Mouse (Mus musculus) heart, embryonic 11.5 days (tissue): ENCODE results near the gene Psmd13. TPM values are rescaled to one million over a fixed set of nuclear protein-coding genes. Genes with fewer than 3 reads are reported as not detected.

Source experiments
- ATAC-seq: fragments of 200-750 bp; cut with Nextera tagmentation; replicated peaks from 2 replicates; pipeline ENCODE4 v1.8.0; 2017; ENCODE audit warnings: moderate library complexity; ENCODE audit not compliant: insufficient number of reproducible peaks, low FRiP score, low TSS enrichment
- H3K27ac ChIP-seq: fragments of 300-500 bp; sonication (generic); 2 replicates; pipeline ENCODE4 v1.5.1; 2014; ENCODE audit warnings: mild to moderate bottlenecking, low read depth, low read length
- H3K27me3 ChIP-seq: fragments of 300-500 bp; sonication (generic); 2 replicates; pipeline ENCODE4 v1.6.1; 2014; ENCODE audit warnings: mild to moderate bottlenecking, low read length, mixed read lengths; ENCODE audit not compliant: control insufficient read depth, insufficient read depth
- H3K36me3 ChIP-seq: fragments of 300-500 bp; sonication (generic); 2 replicates; pipeline ENCODE4 v1.6.1; 2014; ENCODE audit warnings: mild to moderate bottlenecking, low read length, moderate library complexity, mixed read lengths; ENCODE audit not compliant: control insufficient read depth, insufficient read depth
- H3K4me1 ChIP-seq: fragments of 300-500 bp; sonication (generic); 2 replicates; pipeline ENCODE4 v1.6.1; 2014; ENCODE audit warnings: low read length; ENCODE audit not compliant: control insufficient read depth, insufficient read depth
- H3K4me2 ChIP-seq: fragments of 300-500 bp; sonication (generic); 2 replicates; pipeline ENCODE4 v1.6.1; 2014; ENCODE audit warnings: mild to moderate bottlenecking, moderate library complexity
- H3K4me3 ChIP-seq: fragments of 300-500 bp; sonication (generic); 2 replicates; pipeline ENCODE4 v1.5.1; 2014; ENCODE audit warnings: low read depth, low read length
- H3K9ac ChIP-seq: fragments of 300-500 bp; sonication (generic); 2 replicates; pipeline ENCODE4 v1.6.1; 2014; ENCODE audit warnings: mild to moderate bottlenecking, low read depth, low read length, moderate library complexity
- H3K9me3 ChIP-seq: fragments of 300-500 bp; sonication (generic); replicated peaks from 2 replicates; pipeline ENCODE4 v1.6.1; 2016; ENCODE audit warnings: low read length; ENCODE audit not compliant: control insufficient read depth
- WGBS: fragments of 180-500 bp; shearing (Covaris S2); extraction: QIAGEN DNeasy Blood & Tissue Kit; methylation state at CpG from one replicate; pipeline ENCODE4 v1.1.7; 2014; ENCODE audit not compliant: insufficient replicate concordance; 5-methylcytosine and 5-hydroxymethylcytosine counted together
- polyA plus RNA-seq: library from polyadenylated mRNA; unstranded; fragments of >200 nt; fragmentation: Nextera tagmentation; extraction: Ambion mirVana; gene quantifications from 2 replicates; pipeline ENCODE4 v1.2.1, GENCODE M21; 2014

Gene Psmd13
- polyA plus RNA-seq, 1 experiment from 2014 or later, result 139 TPM

GRCm38 (mm10) chr7:140920418-140921029 is 38.8 kb downstream of the Psmd13 start, which contains the start of gene Nlrp6:
TSS of gene Nlrp6 (plus strand) at chr7:140920902.
- Histone ChIP-seq H3K36me3 (no peaks in the 10 kb centered on the region), H3K27ac (no peak within 1 kb of the TSS), H3K9ac (no peak within 1 kb of the TSS), H3K4me3 (no peak within 1 kb of the TSS), H3K4me2 (no peak within 1 kb of the TSS), H3K9me3 (no peaks in the 10 kb centered on the region), H3K4me1 (peaks cover 7% of the 10 kb centered on the region; the same call in 1 of the 2 replicates), H3K27me3 (peaks cover 76% of the 10 kb centered on the region)
- WGBS, result 73% methylated on average over 8 of the region's 8 CpGs
- no peak for ATAC-seq

DNA sequence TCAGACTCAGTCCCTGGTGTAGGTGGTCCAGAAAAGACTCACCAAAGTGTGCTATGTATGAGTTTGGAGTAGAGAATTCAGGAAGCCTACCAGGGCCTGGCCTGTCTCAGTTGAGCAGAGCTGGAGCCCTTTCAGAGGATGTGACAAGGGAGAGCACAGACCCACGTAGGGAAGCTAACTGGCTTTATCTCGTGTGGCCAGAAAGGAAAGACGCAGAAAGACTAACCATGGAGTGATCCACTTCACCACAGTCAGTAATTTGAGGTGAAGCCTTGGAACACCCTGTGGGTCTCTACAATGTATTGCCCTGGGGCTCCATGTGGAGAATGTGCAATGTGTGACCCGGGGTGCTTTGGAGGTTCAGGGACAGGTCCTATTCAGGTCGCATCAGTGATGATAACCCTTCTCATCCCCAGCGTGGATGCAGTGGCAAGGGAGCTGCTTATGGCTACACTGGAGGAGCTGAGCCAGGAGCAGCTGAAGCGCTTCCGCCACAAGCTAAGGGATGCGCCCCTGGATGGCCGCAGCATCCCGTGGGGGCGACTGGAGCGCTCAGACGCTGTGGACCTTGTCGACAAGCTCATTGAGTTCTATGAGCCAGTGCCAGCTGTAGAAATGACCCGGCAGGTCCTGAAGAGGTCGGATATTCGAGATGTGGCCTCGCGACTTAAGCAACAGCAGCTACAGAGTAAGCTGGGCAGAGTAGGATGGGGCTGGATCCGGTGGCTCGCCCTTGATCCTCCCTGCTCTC is 39.6 kb downstream of the Psmd13 start:
- WGBS, result 23% methylated on average over 22 of the region's 22 CpGs
- Histone ChIP-seq H3K36me3 (no peaks in the 10 kb centered on the region), H3K27me3 (peaks cover 80% of the 10 kb centered on the region), H3K4me3 (no peak overlapping the region), H3K27ac (no peak overlapping the region), H3K9me3 (no peaks in the 10 kb centered on the region), H3K4me2 (no peak overlapping the region), H3K4me1 (peaks cover 7% of the 10 kb centered on the region; the same call in 1 of the 2 replicates), H3K9ac (no peak overlapping the region)
- ATAC-seq, result no peak

DNA sequence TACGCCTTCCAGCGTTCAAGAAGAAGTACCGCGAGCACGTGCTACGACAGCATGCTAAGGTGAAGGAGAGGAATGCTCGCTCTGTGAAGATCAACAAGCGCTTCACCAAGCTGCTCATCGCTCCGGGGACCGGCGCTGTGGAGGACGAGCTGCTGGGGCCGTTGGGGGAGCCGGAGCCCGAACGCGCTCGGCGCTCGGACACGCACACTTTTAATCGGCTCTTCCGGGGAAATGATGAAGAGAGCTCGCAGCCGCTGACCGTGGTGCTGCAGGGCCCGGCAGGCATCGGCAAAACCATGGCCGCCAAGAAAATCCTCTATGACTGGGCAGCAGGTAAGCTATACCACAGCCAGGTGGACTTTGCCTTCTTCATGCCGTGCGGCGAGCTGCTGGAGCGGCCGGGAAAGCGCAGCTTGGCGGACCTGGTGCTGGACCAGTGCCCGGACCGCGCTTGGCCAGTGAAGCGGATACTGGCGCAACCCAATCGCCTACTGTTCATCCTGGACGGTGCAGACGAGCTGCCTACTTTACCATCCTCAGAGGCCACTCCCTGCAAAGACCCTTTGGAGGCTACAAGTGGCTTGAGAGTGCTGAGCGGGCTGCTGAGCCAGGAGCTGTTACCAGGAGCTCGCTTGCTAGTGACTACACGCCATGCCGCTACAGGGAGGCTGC is 40.8 kb downstream of the Psmd13 start:
- peaks cover 78% of the 10 kb centered on the region for H3K27me3 ChIP-seq
- peaks cover 7% of the 10 kb centered on the region; the same call in 1 of the 2 replicates for H3K4me1 ChIP-seq
- no peak for ATAC-seq
- H3K4me2 ChIP-seq, result peak overlapping the region; percentile 62
- H3K27ac ChIP-seq, result no peak overlapping the region
- no peak overlapping the region for H3K9ac ChIP-seq
- H3K36me3 ChIP-seq, result no peaks in the 10 kb centered on the region
- H3K9me3 ChIP-seq, result no peaks in the 10 kb centered on the region
- WGBS, result under 1% methylated on average over 49 of the region's 49 CpGs
- H3K4me3 ChIP-seq, result peak overlapping the region; percentile 35

GRCm38 (mm10) chr7:140923070-140923775 is 41.5 kb downstream of the Psmd13 start:
- Histone ChIP-seq H3K4me3 (peak overlapping the region; percentile 35; the same call in 1 of the 2 replicates), H3K9me3 (no peaks in the 10 kb centered on the region), H3K4me2 (peak overlapping the region; percentile 62), H3K27me3 (peaks cover 79% of the 10 kb centered on the region), H3K4me1 (peaks cover 7% of the 10 kb centered on the region; the same call in 1 of the 2 replicates), H3K36me3 (no peaks in the 10 kb centered on the region), H3K9ac (no peak overlapping the region), H3K27ac (no peak overlapping the region)
- 22% methylated on average over 30 of the region's 30 CpGs for WGBS
- no peak for ATAC-seq

- H3K36me3 ChIP-seq, result no peaks in the 10 kb centered on the region
- H3K9me3 ChIP-seq, result no peaks in the 10 kb centered on the region
- H3K9ac ChIP-seq, result no peak overlapping the region
- peaks cover 43% of the 10 kb centered on the region for H3K27me3 ChIP-seq
- H3K27ac ChIP-seq, result no peak overlapping the region
- H3K4me3 ChIP-seq, result no peak overlapping the region
- 83% methylated on average over 6 of the region's 6 CpGs for WGBS
- no peak for ATAC-seq
- no peak overlapping the region for H3K4me2 ChIP-seq
- H3K4me1 ChIP-seq, result peaks cover 3% of the 10 kb centered on the region; the same call in 1 of the 2 replicates
These were observed 45.4 kb downstream of the Psmd13 start for GRCm38 (mm10) chr7:140927181-140927580.

- no peak for ATAC-seq
- 46% methylated on average over 3 of the region's 3 CpGs for WGBS
- no peaks in the 10 kb centered on the region for H3K9me3 ChIP-seq
- no peak overlapping the region for H3K4me2 ChIP-seq
- no peak overlapping the region for H3K4me3 ChIP-seq
- peaks cover 7% of the 10 kb centered on the region; the same call in 1 of the 2 replicates for H3K27me3 ChIP-seq
- H3K4me1 ChIP-seq, result no peaks in the 10 kb centered on the region; the same call in 1 of the 2 replicates
- no peak overlapping the region for H3K9ac ChIP-seq
- H3K27ac ChIP-seq, result no peak overlapping the region
- H3K36me3 ChIP-seq, result no peaks in the 10 kb centered on the region
These were observed 56.7 kb downstream of the Psmd13 start for GRCm38 (mm10) chr7:140938436-140938835.

GRCm38 (mm10) chr7:140938896-140939295 is 57.1 kb downstream of the Psmd13 start:
- H3K4me2 ChIP-seq, result no peak overlapping the region
- H3K4me3 ChIP-seq, result no peak overlapping the region
- 27% methylated on average over 2 of the region's 2 CpGs for WGBS
- no peaks in the 10 kb centered on the region for H3K9me3 ChIP-seq
- ATAC-seq, result no peak
- H3K9ac ChIP-seq, result no peak overlapping the region
- no peaks in the 10 kb centered on the region; the same call in 1 of the 2 replicates for H3K4me1 ChIP-seq
- no peaks in the 10 kb centered on the region for H3K36me3 ChIP-seq
- H3K27ac ChIP-seq, result no peak overlapping the region
- H3K27me3 ChIP-seq, result peaks cover 7% of the 10 kb centered on the region; the same call in 1 of the 2 replicates

DNA sequence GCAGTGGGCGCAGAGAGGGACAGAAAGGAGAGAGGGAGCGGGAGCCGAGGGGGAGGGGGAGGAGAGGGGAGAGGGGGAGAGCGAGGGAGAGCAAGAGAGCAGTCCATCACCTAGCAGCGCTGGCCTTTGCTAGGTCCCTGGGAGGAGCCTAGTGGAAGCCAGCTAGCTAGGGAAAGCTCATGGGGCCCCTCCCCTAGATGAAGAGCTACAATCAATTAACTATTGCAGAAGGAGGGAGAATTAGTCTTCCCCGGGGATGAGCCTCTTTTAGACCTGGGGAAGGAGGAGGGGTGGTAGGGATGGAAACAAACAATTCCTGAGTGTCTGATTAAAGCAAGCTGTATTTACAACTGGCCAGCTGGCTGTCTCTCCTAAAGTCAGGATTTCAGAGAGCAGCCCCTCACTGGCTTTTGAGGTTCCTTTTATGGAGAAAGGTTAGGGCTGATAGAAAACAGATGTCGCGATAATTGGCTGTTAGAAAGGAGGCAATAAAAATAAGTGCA is 58.0 kb downstream of the Psmd13 start:
- ATAC-seq, result 0 out of 2 replicates have a peak, but pooled peaks have one; percentile 22
- H3K9ac ChIP-seq, result no peak overlapping the region
- H3K4me2 ChIP-seq, result no peak overlapping the region
- H3K27me3 ChIP-seq, result peaks cover 7% of the 10 kb centered on the region; the same call in 1 of the 2 replicates
- no peaks in the 10 kb centered on the region for H3K36me3 ChIP-seq
- WGBS, result 15% methylated on average over 8 of the region's 8 CpGs
- no peaks in the 10 kb centered on the region; the same call in 1 of the 2 replicates for H3K4me1 ChIP-seq
- no peaks in the 10 kb centered on the region for H3K9me3 ChIP-seq
- H3K4me3 ChIP-seq, result no peak overlapping the region
- no peak overlapping the region for H3K27ac ChIP-seq
